Mouse (Mus musculus): ENCODE measurements at regions not wholly inside any gene's neighbourhood (a gene's known extent, or its start where the extent isn't known, plus 50 kb on each side); places are given as distances from the start of the nearest gene placed in this dataset.
"Not testable (repeated sequence)": the region's sequence is repeated elsewhere in the genome, so short reads cannot be mapped to it uniquely, and the experiment has no call there.

DNA sequence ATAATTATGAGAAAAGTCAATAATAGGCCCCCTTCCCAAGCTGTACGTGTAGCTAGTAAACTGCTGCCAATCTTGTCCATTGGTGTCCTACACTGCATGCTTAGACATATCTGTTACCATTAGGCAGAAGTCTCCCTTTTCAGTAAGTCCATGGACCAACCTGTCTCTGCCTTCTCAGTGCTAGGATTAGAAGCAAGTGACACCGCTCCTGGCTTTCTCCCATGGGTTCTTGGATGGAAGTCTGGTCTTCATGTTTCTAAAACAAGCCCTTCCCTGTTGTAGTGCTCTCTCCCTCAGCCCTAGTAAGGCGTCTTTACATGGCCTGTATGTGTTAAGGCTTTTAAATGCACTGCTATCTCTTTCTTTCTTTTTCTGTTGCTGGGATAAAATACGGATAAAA is 412.7 kb upstream of the Id2 start:
- no peak for ATAC-seq
- TF ChIP-seq EP300 (IDR thresholded peaks at IDR 0.05): no peak
- TF ChIP-seq CTCF (IDR thresholded peaks at IDR 0.05): no peak
- H3K4me3 ChIP-seq (ENCODE audit: low read depth, low read length): no peak overlapping the region

DNA sequence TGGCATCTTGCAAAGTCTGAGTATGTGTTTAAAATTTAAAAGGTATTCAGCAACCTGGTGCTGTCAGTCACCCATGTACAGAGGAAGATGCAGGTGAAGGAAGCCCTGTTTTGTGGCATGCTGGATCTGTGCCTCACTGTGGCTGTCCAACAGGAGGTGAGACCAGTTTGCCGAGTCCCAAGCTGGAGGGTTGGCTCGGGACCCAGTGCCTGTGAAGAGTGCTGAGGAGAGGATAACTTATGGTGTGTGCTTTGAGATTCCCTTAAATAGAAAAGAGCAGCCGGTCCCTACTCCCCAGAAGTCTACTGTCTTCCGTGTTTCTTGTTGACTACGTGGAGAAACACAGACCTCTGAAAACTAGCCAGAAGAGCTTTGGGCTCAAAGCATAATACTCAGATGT is 396.3 kb upstream of the Id2 start:
- ATAC-seq (no peak), DNase-seq (ENCODE audit: low spot score) (no peak)
- Histone ChIP-seq H3K9ac (replicated peaks; ENCODE audit: low read depth) (no peak overlapping the region), H3K9me3 (ENCODE audit: low read length) (no peaks in the 10 kb centered on the region), H3K27ac (ENCODE audit: low read length) (no peak overlapping the region), H3K36me3 (ENCODE audit: insufficient read depth, low read length) (no peaks in the 10 kb centered on the region), H3K4me3 (ENCODE audit: low read depth, low read length) (no peak overlapping the region), H3K4me1 (ENCODE audit: insufficient read depth, low read depth, low read length) (no peaks in the 10 kb centered on the region), H3K4me2 (replicated peaks; ENCODE audit: low read depth, low read length) (no peak overlapping the region), H3K27me3 (replicated peaks; ENCODE audit: insufficient read depth, low read length) (no peaks in the 10 kb centered on the region)
- TF ChIP-seq CTCF (IDR thresholded peaks at IDR 0.05): no peak
- no peak for TF ChIP-seq EP300 (IDR thresholded peaks at IDR 0.05)
- WGBS: 56% methylated on average over 5 of the region's 5 CpGs

More for the DNA sequence above, 412.7 kb upstream of the Id2 start:
- no peak overlapping the region for H3K27ac ChIP-seq (ENCODE audit: low read length)
- no peaks in the 10 kb centered on the region for H3K27me3 ChIP-seq (replicated peaks; ENCODE audit: insufficient read depth, low read length)
- H3K36me3 ChIP-seq (ENCODE audit: insufficient read depth, low read length): no peaks in the 10 kb centered on the region
- no peak overlapping the region for H3K4me2 ChIP-seq (replicated peaks; ENCODE audit: low read depth, low read length)
- WGBS: 83% methylated on average over 4 of the region's 4 CpGs
- no peak for DNase-seq (ENCODE audit: low spot score)
- no peaks in the 10 kb centered on the region for H3K4me1 ChIP-seq (ENCODE audit: insufficient read depth, low read depth, low read length)
- peaks cover 3% of the 10 kb centered on the region; the same call in 1 of the 2 replicates for H3K9me3 ChIP-seq (ENCODE audit: low read length)
- no peak overlapping the region for H3K9ac ChIP-seq (replicated peaks; ENCODE audit: low read depth)

DNA sequence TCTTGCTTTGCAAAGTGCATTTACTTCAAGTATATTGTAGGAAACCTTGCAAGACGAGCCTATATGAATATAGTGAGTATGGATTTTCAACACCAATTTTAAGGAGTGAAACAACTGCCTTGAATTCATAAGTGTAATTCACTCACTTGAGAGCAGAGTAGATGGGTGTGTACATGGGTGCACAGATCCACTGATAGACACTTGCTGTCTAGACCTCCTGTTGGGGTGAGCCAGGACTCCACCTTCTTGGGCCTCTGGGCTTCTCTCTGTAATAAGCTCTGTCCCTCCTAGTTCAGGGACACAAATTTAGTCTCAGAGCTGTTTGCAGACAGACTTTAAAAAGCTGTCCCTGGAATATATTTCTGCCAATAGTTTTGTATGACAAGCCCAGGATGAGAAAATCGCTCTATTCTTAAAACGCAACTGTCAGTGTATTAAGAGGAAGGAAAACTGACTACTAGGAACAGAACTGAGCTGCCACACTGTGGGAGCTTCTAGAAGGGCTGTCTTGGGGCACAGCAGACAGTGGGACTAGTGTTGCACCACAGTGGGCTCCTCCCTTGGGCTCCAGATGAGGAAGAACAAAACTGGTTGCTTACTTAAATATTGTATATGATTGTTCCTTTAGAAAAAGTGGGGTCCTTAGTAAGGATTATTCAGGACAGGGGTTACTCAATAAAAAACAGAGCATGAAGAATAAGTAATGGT is 395.7 kb upstream of the Id2 start:
- TF ChIP-seq CTCF (IDR thresholded peaks at IDR 0.05) (no peak), EP300 (IDR thresholded peaks at IDR 0.05) (no peak)
- ATAC-seq (no peak), DNase-seq (ENCODE audit: low spot score) (peak; percentile 6)
- Histone ChIP-seq H3K9me3 (ENCODE audit: low read length) (no peaks in the 10 kb centered on the region), H3K27me3 (replicated peaks; ENCODE audit: insufficient read depth, low read length) (no peaks in the 10 kb centered on the region), H3K36me3 (ENCODE audit: insufficient read depth, low read length) (no peaks in the 10 kb centered on the region), H3K27ac (ENCODE audit: low read length) (no peak overlapping the region), H3K4me3 (ENCODE audit: low read depth, low read length) (no peak overlapping the region), H3K4me2 (replicated peaks; ENCODE audit: low read depth, low read length) (no peak overlapping the region), H3K4me1 (ENCODE audit: insufficient read depth, low read depth, low read length) (no peaks in the 10 kb centered on the region), H3K9ac (replicated peaks; ENCODE audit: low read depth) (no peak overlapping the region)
- 86% methylated on average over 3 of the region's 3 CpGs for WGBS

DNA sequence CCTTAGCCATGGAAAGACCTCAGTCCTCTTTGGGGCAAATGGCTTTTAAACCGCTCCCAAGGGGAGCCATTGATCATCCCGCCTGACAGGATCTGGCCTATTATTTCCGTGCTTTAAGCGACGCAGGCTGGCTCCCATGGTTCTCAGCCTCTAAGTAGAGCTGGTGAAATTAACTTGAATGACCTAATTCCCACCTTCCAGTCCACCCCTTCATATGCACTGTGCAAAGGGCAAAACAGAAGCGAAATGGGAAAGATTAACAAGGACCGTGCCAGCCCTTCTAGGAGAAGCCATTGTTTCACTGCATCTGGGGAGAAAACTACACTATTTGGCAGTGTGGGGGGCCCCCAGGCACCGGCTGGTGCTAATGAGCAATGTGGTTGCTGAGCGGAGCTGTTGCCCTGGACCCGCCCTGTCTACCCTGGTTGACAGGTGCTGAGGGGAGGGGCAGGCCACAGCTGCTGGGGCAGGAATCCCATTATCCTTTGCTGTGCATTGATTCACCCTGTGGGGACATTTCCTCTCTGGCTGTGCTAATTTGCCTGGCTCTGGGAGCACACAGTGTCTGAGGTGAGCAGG is 378.3 kb upstream of the Id2 start:
- no peak for DNase-seq (ENCODE audit: low spot score)
- Histone ChIP-seq H3K4me3 (ENCODE audit: low read depth, low read length) (no peak overlapping the region), H3K9me3 (ENCODE audit: low read length) (no peaks in the 10 kb centered on the region), H3K27ac (ENCODE audit: low read length) (no peak overlapping the region), H3K27me3 (replicated peaks; ENCODE audit: insufficient read depth, low read length) (no peaks in the 10 kb centered on the region), H3K4me1 (ENCODE audit: insufficient read depth, low read depth, low read length) (no peaks in the 10 kb centered on the region), H3K9ac (replicated peaks; ENCODE audit: low read depth) (no peak overlapping the region), H3K4me2 (replicated peaks; ENCODE audit: low read depth, low read length) (no peak overlapping the region), H3K36me3 (ENCODE audit: insufficient read depth, low read length) (no peaks in the 10 kb centered on the region)
- no peak for TF ChIP-seq CTCF (IDR thresholded peaks at IDR 0.05)
- no peak for TF ChIP-seq EP300 (IDR thresholded peaks at IDR 0.05)
- WGBS: 38% methylated on average over 10 of the region's 10 CpGs
- ATAC-seq: no peak

DNA sequence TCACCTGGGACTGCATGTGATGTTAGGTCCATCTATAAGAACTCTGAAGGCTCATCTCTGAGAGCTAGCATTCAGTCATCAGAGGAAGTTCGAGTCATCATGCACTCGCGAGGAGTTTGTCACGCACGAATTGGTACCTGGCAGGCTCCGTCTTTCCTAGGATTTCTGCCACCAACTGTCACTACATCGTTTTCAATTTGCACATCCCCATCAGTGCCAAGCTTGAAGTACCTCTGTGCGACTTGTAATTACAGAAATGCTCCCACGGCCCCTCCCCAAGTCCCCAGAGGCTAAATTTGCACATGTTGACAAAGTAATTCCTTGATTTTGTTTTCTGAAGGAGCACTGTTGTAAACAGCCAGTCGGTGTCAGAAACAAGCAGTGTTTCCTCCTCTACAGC is 372.2 kb upstream of the Id2 start:
- no peak overlapping the region for H3K4me2 ChIP-seq (replicated peaks; ENCODE audit: low read depth, low read length)
- H3K27me3 ChIP-seq (replicated peaks; ENCODE audit: insufficient read depth, low read length): no peaks in the 10 kb centered on the region
- DNase-seq (ENCODE audit: low spot score) (no peak), ATAC-seq (no peak)
- 82% methylated on average over 10 of the region's 10 CpGs for WGBS
- no peak overlapping the region for H3K27ac ChIP-seq (ENCODE audit: low read length)
- no peak overlapping the region for H3K9ac ChIP-seq (replicated peaks; ENCODE audit: low read depth)
- H3K9me3 ChIP-seq (ENCODE audit: low read length): no peaks in the 10 kb centered on the region
- H3K4me3 ChIP-seq (ENCODE audit: low read depth, low read length): no peak overlapping the region
- no peaks in the 10 kb centered on the region for H3K36me3 ChIP-seq (ENCODE audit: insufficient read depth, low read length)
- no peaks in the 10 kb centered on the region for H3K4me1 ChIP-seq (ENCODE audit: insufficient read depth, low read depth, low read length)
- TF ChIP-seq CTCF (IDR thresholded peaks at IDR 0.05) (no peak), EP300 (IDR thresholded peaks at IDR 0.05) (no peak)

DNA sequence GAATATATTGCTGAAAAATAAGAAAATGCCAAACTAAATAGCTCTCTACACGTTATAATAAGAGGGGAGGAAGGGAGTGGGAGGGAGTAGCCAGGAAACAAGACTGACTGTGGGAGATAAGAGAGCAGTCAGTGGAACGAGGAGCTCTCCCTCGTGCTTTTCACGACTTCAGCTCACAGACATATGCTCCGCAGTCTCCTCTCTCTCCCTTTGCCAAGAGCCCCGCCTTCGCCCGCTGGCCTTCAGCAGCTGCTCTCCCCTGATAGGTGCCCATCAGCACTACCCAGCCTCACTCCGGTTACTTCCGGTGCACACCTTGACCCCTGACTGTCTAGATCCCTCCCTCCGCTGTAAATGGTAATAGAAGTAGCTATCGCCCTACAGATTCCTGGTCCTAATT is 370.8 kb upstream of the Id2 start:
- Histone ChIP-seq H3K4me1 (ENCODE audit: insufficient read depth, low read depth, low read length) (no peaks in the 10 kb centered on the region), H3K4me2 (replicated peaks; ENCODE audit: low read depth, low read length) (no peak overlapping the region), H3K9me3 (ENCODE audit: low read length) (no peaks in the 10 kb centered on the region), H3K27me3 (replicated peaks; ENCODE audit: insufficient read depth, low read length) (no peaks in the 10 kb centered on the region), H3K36me3 (ENCODE audit: insufficient read depth, low read length) (no peaks in the 10 kb centered on the region), H3K4me3 (ENCODE audit: low read depth, low read length) (no peak overlapping the region), H3K27ac (ENCODE audit: low read length) (no peak overlapping the region), H3K9ac (replicated peaks; ENCODE audit: low read depth) (no peak overlapping the region)
- ATAC-seq: no peak
- TF ChIP-seq CTCF (IDR thresholded peaks at IDR 0.05): no peak
- TF ChIP-seq EP300 (IDR thresholded peaks at IDR 0.05): no peak
- 45% methylated on average over 11 of the region's 12 CpGs for WGBS
- DNase-seq (ENCODE audit: low spot score): no peak

DNA sequence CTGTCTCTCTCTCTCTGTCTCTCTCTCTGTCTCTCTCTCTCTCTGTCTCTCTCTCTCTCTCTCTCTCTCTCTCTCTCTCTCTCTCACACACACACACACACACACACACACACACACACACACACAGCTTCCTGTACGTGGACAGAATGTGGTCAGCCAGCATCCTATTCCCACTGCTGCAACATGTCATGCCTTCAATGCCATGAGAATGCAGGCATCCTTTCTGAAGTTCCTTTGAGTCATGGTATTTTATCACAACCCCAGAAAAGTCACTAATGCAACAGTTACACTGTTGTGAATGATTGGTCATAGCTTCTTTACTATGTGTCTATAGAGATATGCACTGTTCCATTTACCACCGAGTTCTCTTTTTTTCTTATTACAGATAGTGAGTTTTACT is 365.8 kb upstream of the Id2 start:
- H3K27me3 ChIP-seq (replicated peaks; ENCODE audit: insufficient read depth, low read length); DNase-seq (ENCODE audit: low spot score); H3K9ac ChIP-seq (replicated peaks; ENCODE audit: low read depth); H3K36me3 ChIP-seq (ENCODE audit: insufficient read depth, low read length); H3K4me3 ChIP-seq (ENCODE audit: low read depth, low read length); ATAC-seq; H3K4me1 ChIP-seq (ENCODE audit: insufficient read depth, low read depth, low read length); H3K9me3 ChIP-seq (ENCODE audit: low read length); H3K27ac ChIP-seq (ENCODE audit: low read length); H3K4me2 ChIP-seq (replicated peaks; ENCODE audit: low read depth, low read length): not testable (repeated sequence)
- WGBS: 73% methylated on average over 2 of the region's 2 CpGs

All from lung, postnatal 0 days (tissue).